Mouse (Mus musculus) stomach, postnatal 0 days (tissue): Measurements from ENCODE around the gene Cpsf3. TPM values are rescaled to one million over a fixed set of nuclear protein-coding genes. Genes with fewer than 3 reads are reported as not detected.

Experiments
- ATAC-seq: fragments of 200-750 bp; cut with Nextera tagmentation; 2 replicates; pipeline ENCODE4 v1.8.0; 2017; ENCODE audit not compliant: low FRiP score, low TSS enrichment
- DNase-seq: peaks from one replicate; pipeline ENCODE4 v3.0.0-alpha.2; 2016; ENCODE audit warnings: low spot score
- H3K27ac ChIP-seq: fragments of 300-500 bp; sonication (generic); replicated peaks from 2 replicates; pipeline ENCODE4 v1.5.1; 2014; ENCODE audit warnings: mild to moderate bottlenecking, control low read depth
- H3K27me3 ChIP-seq: fragments of 300-500 bp; sonication (generic); 2 replicates; pipeline ENCODE4 v1.6.1; 2014; ENCODE audit warnings: low read length; ENCODE audit not compliant: control insufficient read depth, insufficient read depth
- H3K36me3 ChIP-seq: fragments of 300-500 bp; sonication (generic); 2 replicates; pipeline ENCODE4 v1.6.1; 2014; ENCODE audit warnings: low read length, mixed read lengths; ENCODE audit not compliant: control insufficient read depth, insufficient read depth
- H3K4me1 ChIP-seq: fragments of 300-500 bp; sonication (generic); replicated peaks from 2 replicates; pipeline ENCODE4 v1.6.1; 2014; ENCODE audit warnings: antibody characterized with exemption; ENCODE audit not compliant: control insufficient read depth, insufficient read depth
- H3K4me2 ChIP-seq: fragments of 300-500 bp; sonication (generic); replicated peaks from 2 replicates; pipeline ENCODE4 v1.6.1; 2014; ENCODE audit warnings: low read depth, mild to moderate bottlenecking, control low read depth, moderate library complexity
- H3K4me3 ChIP-seq: fragments of 300-500 bp; sonication (generic); 2 replicates; pipeline ENCODE4 v1.5.1; 2014; ENCODE audit warnings: low read depth, low read length, control low read depth
- H3K9ac ChIP-seq: fragments of 300-500 bp; sonication (generic); 2 replicates; pipeline ENCODE4 v1.6.1; 2014; ENCODE audit warnings: mild to moderate bottlenecking, low read length, control low read depth, mixed read lengths
- H3K9me3 ChIP-seq: fragments of 300-500 bp; sonication (generic); 2 replicates; pipeline ENCODE4 v1.6.1; 2016; ENCODE audit warnings: low read length; ENCODE audit not compliant: control insufficient read depth
- CTCF ChIP-seq: IDR thresholded peaks from 2 replicates; pipeline ENCODE4 v1.5.1; 2016; ENCODE audit warnings: antibody characterized with exemption, low read depth, mild to moderate bottlenecking, moderate library complexity
- EP300 ChIP-seq: optimal IDR thresholded peaks from 2 replicates; pipeline ENCODE3; 2016; ENCODE audit warnings: antibody characterized with exemption
- WGBS: fragments of 180-500 bp; shearing (Covaris S2); extraction: QIAGEN DNeasy Blood & Tissue Kit; methylation state at CpG from one replicate; pipeline ENCODE4 v1.1.7; 2014; 5-methylcytosine and 5-hydroxymethylcytosine counted together
- polyA plus RNA-seq: library from polyadenylated mRNA; unstranded; fragments of >200 nt; fragmentation: Nextera tagmentation; extraction: Ambion mirVana; gene quantifications from 2 replicates; pipeline ENCODE4 v1.2.1, GENCODE M21; 2015

Gene Cpsf3
- polyA plus RNA-seq, 1 experiment from 2014 or later, result 45.2 TPM

- Histone ChIP-seq H3K27me3 (no peaks in the 10 kb centered on the region), H3K4me3 (no peak overlapping the region), H3K9ac (no peak overlapping the region), H3K4me2 (no peak overlapping the region), H3K27ac (no peak overlapping the region), H3K4me1 (no peaks in the 10 kb centered on the region), H3K9me3 (no peaks in the 10 kb centered on the region), H3K36me3 (peaks cover 7% of the 10 kb centered on the region)
- WGBS, result 80% methylated on average over 12 of the region's 12 CpGs
- DNase-seq, result peak; percentile 47
- no peak for TF ChIP-seq EP300
- peak; percentile 83 for TF ChIP-seq CTCF
- ATAC-seq, result no peak
These were observed 33.1 kb downstream of the Cpsf3 start for GRCm38 (mm10) chr12:21318143-21318895.

GRCm38 (mm10) chr12:21320317-21320716 lies 35.1 kb downstream of the Cpsf3 start:
- no peaks in the 10 kb centered on the region for H3K4me1 ChIP-seq
- TF ChIP-seq CTCF (no peak), EP300 (no peak)
- WGBS, result 81% methylated on average over 4 of the region's 4 CpGs
- peaks cover 2% of the 10 kb centered on the region for H3K36me3 ChIP-seq
- no peak overlapping the region for H3K9ac ChIP-seq
- no peak overlapping the region for H3K4me3 ChIP-seq
- no peak overlapping the region for H3K27ac ChIP-seq
- H3K4me2 ChIP-seq, result no peak overlapping the region
- H3K9me3 ChIP-seq, result no peaks in the 10 kb centered on the region
- DNase-seq, result no peak
- no peak for ATAC-seq
- H3K27me3 ChIP-seq, result no peaks in the 10 kb centered on the region

- H3K36me3 ChIP-seq, result peaks cover 3% of the 10 kb centered on the region
- DNase-seq (no peak), ATAC-seq (no peak)
- no peak overlapping the region for H3K9ac ChIP-seq
- TF ChIP-seq EP300, result no peak
- no peak for TF ChIP-seq CTCF
- H3K4me2 ChIP-seq, result no peak overlapping the region
- no peak overlapping the region for H3K4me3 ChIP-seq
- H3K27ac ChIP-seq, result no peak overlapping the region
- 81% methylated on average over 9 of the region's 9 CpGs for WGBS
- H3K9me3 ChIP-seq, result no peaks in the 10 kb centered on the region
- H3K4me1 ChIP-seq, result no peaks in the 10 kb centered on the region
- H3K27me3 ChIP-seq, result no peaks in the 10 kb centered on the region
These were observed 36.0 kb downstream of the Cpsf3 start for GRCm38 (mm10) chr12:21321170-21321569.

GRCm38 (mm10) chr12:21322296-21322695 lies 37.1 kb downstream of the Cpsf3 start:
- H3K4me1 ChIP-seq, result no peaks in the 10 kb centered on the region
- no peak for TF ChIP-seq CTCF
- no peak for TF ChIP-seq EP300
- no peak overlapping the region for H3K4me3 ChIP-seq
- H3K9me3 ChIP-seq, result no peaks in the 10 kb centered on the region
- H3K9ac ChIP-seq, result no peak overlapping the region
- H3K27ac ChIP-seq, result no peak overlapping the region
- H3K27me3 ChIP-seq, result no peaks in the 10 kb centered on the region
- peaks cover 9% of the 10 kb centered on the region for H3K36me3 ChIP-seq
- WGBS, result 69% methylated on average over 4 of the region's 4 CpGs
- DNase-seq, result no peak
- ATAC-seq, result no peak
- H3K4me2 ChIP-seq, result no peak overlapping the region

GRCm38 (mm10) chr12:21322856-21323255 lies 37.7 kb downstream of the Cpsf3 start:
- ATAC-seq (no peak), DNase-seq (no peak)
- Histone ChIP-seq H3K27me3 (no peaks in the 10 kb centered on the region), H3K4me1 (no peaks in the 10 kb centered on the region), H3K4me3 (no peak overlapping the region), H3K9ac (no peak overlapping the region), H3K4me2 (no peak overlapping the region), H3K27ac (no peak overlapping the region), H3K9me3 (no peaks in the 10 kb centered on the region), H3K36me3 (peaks cover 9% of the 10 kb centered on the region)
- WGBS, result 88% methylated on average over 9 of the region's 9 CpGs
- no peak for TF ChIP-seq CTCF
- no peak for TF ChIP-seq EP300

- Histone ChIP-seq H3K9me3 (no peaks in the 10 kb centered on the region), H3K4me1 (no peaks in the 10 kb centered on the region), H3K4me3 (no peak overlapping the region), H3K4me2 (no peak overlapping the region), H3K27me3 (no peaks in the 10 kb centered on the region), H3K9ac (no peak overlapping the region), H3K36me3 (peaks cover 9% of the 10 kb centered on the region), H3K27ac (no peak overlapping the region)
- ATAC-seq (no peak), DNase-seq (no peak)
- WGBS, result 76% methylated on average over 5 of the region's 5 CpGs
- no peak for TF ChIP-seq EP300
- TF ChIP-seq CTCF, result no peak
These were observed 38.9 kb downstream of the Cpsf3 start for GRCm38 (mm10) chr12:21324101-21324500.
